Mouse (Mus musculus): ENCODE results near the gene Adra2b.

GRCm38 (mm10) chr2:127415806-127416205 is 52.8 kb downstream of the Adra2b start:
- TF ChIP-seq POLR2A (IDR thresholded peaks at IDR 0.05; ENCODE audit: borderline replicate concordance, insufficient read depth, low read length) (no peak), CTCF (IDR thresholded peaks at IDR 0.05; ENCODE audit: borderline replicate concordance, insufficient read depth, low read depth, low read length) (no peak)

All from cerebellum, adult 2 months (tissue).